Mouse (Mus musculus): ENCODE data around the gene Cldn13. TPM values are rescaled to one million over a fixed set of nuclear protein-coding genes. Genes with fewer than 3 reads are reported as not detected.
"Not testable (repeated sequence)": the region's sequence is repeated elsewhere in the genome, so short reads cannot be mapped to it uniquely, and the experiment has no call there.

The Cldn13 gene
- polyA plus RNA-seq, 1 experiment = 5.9 TPM

DNA sequence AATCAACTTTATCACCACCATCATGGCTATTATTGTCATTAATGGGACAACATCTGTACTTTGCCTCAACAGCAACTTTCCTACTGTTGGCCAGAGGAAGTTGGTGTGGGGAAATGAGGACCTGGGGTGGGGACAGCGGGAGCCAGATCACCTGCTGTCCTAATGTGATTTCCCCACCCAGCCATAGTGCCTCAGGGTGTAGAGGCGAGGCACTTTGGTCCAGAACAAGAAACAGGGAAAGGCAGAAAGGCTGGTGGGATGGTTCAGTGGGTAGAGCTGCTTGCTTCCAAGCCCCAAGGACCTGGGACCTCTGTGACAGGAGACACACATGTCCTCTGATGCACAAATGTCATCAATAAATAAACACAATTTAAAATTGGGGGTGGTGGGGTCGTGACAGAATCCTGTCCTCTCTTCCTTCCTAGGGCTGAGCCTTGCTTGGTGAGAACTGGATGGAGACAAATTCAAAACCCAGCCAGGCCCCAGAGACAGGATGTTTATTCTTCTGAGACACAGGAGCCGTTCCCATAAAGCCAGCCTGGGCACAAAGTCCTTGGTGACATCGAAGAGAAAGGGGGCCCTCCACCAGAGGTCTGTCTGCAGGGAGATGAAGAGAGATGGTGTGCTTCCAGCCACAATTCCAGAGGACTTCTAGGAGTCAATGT is 32.2 kb upstream of the Cldn13 start:
- no peak overlapping the region for H3K4me3 ChIP-seq (replicated peaks)
- H3K4me1 ChIP-seq (ENCODE audit: control insufficient read depth) = peaks cover 13% of the 10 kb centered on the region
- no peaks in the 10 kb centered on the region for H3K9me3 ChIP-seq (ENCODE audit: control insufficient read depth, low read length)
- no peaks in the 10 kb centered on the region for H3K36me3 ChIP-seq (ENCODE audit: control insufficient read depth)
- H3K27me3 ChIP-seq (ENCODE audit: control insufficient read depth) = peaks cover 35% of the 10 kb centered on the region
- no peak for TF ChIP-seq GATA1 (IDR thresholded peaks at IDR 0.05; ENCODE audit: low read length)

DNA sequence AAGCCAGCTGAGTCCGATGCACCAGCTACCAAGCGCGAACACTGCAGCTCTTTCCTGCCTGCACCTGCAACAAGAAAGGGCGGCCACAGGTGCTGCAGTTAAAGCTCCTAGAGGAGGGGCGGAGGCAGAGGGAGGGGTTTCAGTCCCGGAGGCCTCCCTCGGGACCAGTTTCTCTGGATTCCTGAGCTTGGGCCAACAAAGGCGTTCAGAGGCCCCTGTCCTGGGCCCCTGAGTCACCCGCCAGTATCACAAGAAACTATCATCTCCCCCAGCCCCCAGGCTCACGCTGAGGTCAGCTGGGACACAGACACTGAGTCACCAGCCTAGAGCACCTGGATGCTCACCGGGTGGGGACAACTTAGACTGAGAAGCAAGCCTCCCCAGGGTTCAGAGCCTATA is 31.5 kb upstream of the Cldn13 start, which contains the start of gene Cldn4:
Gene Cldn4 (minus strand): TSS at position 78 of the 399 bp plus-strand sequence.
- Histone ChIP-seq H3K4me3 (replicated peaks) (no peak within 1 kb of the TSS), H3K27me3 (ENCODE audit: control insufficient read depth) (peaks cover 32% of the 10 kb centered on the region), H3K9me3 (ENCODE audit: control insufficient read depth, low read length) (no peaks in the 10 kb centered on the region)

DNA sequence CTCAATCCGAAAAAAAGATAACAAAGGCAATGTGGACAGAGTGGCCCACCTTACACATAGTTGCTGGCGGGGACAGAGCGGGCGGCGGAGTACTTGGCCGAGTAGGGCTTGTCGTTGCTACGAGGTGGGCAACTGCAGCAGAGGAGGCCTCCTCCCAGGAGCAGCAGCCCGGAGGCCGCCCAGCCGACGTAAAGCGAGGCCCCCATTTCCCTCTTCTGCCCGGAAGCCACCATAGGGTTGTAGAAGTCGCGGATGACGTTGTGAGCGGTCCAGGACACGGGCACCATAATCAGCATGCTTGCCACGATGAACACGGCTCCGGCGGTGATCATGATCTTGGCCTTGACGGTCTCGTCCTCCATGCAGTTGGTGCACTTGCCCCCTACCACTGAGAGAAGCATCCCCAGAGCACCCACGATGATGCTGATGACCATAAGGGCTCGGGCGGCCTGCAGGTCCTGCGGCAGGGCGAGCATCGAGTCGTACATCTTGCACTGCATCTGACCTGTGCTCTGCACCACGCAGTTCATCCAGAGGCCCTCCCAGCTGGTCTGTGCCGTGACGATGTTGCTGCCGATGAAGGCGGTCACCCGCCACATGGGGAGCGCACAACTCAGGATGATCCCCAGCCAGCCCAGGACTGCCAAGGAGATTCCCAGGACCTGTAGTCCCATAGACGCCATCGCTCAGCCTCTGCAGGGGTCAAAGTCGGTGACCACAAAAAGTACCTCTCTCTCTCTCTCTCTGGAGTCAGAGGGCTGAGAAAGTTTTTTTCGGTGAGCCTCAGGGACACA is 30.9 kb upstream of the Cldn13 start:
- no peak overlapping the region for H3K4me3 ChIP-seq (replicated peaks)
- TF ChIP-seq GATA1 (IDR thresholded peaks at IDR 0.05; ENCODE audit: low read length) (no peak), TAL1 (IDR thresholded peaks at IDR 0.05; ENCODE audit: low read length) (no peak)
- peaks cover 26% of the 10 kb centered on the region for H3K27me3 ChIP-seq (ENCODE audit: control insufficient read depth)
- H3K36me3 ChIP-seq (ENCODE audit: control insufficient read depth) = no peaks in the 10 kb centered on the region
- no peaks in the 10 kb centered on the region for H3K9me3 ChIP-seq (ENCODE audit: control insufficient read depth, low read length)
- H3K4me1 ChIP-seq (ENCODE audit: control insufficient read depth) = peaks cover 10% of the 10 kb centered on the region

More for the DNA sequence above, 31.5 kb upstream of the Cldn13 start, which contains the start of gene Cldn4:
- Histone ChIP-seq H3K36me3 (ENCODE audit: control insufficient read depth) (no peaks in the 10 kb centered on the region), H3K4me1 (ENCODE audit: control insufficient read depth) (peaks cover 13% of the 10 kb centered on the region)
- TF ChIP-seq TAL1 (IDR thresholded peaks at IDR 0.05; ENCODE audit: low read length) = no peak
- no peak for TF ChIP-seq GATA1 (IDR thresholded peaks at IDR 0.05; ENCODE audit: low read length)

DNA sequence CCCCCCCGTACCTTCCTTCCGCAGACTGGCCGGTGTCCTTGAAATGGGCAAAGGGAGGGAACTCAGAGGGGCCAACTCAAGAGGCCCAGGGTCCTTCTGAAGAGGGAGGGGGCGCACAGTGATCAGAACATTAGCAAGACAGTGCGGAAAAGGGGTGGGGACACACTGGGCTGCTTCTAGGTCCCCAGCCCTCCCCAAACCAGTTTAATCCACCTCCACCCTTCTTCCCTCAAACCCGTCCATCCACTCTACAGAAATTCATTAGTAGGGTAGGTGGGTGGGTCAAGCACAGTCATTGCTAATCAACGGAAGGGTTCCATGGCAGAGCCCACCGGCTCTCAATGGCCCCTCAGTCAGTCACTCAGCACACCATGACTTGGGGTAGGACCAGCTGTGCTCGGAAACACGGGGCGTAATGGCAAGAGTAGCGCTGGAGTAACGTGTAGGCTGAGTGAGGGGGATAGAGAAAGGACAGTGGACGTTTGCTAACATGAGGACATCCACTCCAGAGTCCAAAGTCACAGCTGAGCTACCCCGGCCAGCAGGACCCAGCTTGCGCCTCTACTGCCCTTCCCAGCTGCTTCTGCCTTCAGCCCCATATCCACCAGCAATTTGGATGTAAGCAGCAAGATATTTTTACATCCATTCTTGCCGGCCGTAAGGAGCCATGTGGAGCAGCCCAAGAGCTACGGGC is 30.1 kb upstream of the Cldn13 start:
- Histone ChIP-seq H3K9me3 (ENCODE audit: control insufficient read depth, low read length) (no peaks in the 10 kb centered on the region), H3K36me3 (ENCODE audit: control insufficient read depth) (no peaks in the 10 kb centered on the region; the same call in 1 of the 2 replicates), H3K27me3 (ENCODE audit: control insufficient read depth) (peaks cover 21% of the 10 kb centered on the region), H3K4me1 (ENCODE audit: control insufficient read depth) (peaks cover 10% of the 10 kb centered on the region), H3K4me3 (replicated peaks) (no peak overlapping the region)
- TF ChIP-seq TAL1 (IDR thresholded peaks at IDR 0.05; ENCODE audit: low read length) (no peak), GATA1 (IDR thresholded peaks at IDR 0.05; ENCODE audit: low read length) (no peak)

DNA sequence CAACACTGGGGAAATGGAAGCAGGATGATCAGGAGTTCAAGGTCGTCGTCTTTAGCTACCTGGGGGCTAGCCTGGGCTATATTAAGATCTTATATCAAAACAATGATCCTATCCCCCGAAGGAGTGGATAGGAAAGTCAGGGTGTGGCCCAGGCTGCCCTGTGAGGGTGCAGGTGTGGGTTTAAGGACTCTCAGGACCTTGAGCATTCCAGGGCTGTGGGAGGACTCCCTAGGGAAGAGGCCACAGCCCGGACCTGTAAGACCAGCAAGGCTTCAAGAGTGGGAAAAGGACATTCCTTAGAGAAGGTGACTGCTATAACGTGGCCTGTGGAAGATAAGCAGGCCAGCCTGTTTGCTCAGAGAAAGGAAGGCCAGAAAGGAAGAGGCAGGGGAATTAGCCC is 28.9 kb upstream of the Cldn13 start:
- peaks cover 21% of the 10 kb centered on the region for H3K27me3 ChIP-seq (ENCODE audit: control insufficient read depth)
- H3K4me1 ChIP-seq (ENCODE audit: control insufficient read depth) = peaks cover 12% of the 10 kb centered on the region
- no peaks in the 10 kb centered on the region for H3K9me3 ChIP-seq (ENCODE audit: control insufficient read depth, low read length)
- no peaks in the 10 kb centered on the region; the same call in 1 of the 2 replicates for H3K36me3 ChIP-seq (ENCODE audit: control insufficient read depth)
- H3K4me3 ChIP-seq (replicated peaks) = no peak overlapping the region
- no peak for TF ChIP-seq TAL1 (IDR thresholded peaks at IDR 0.05; ENCODE audit: low read length)

DNA sequence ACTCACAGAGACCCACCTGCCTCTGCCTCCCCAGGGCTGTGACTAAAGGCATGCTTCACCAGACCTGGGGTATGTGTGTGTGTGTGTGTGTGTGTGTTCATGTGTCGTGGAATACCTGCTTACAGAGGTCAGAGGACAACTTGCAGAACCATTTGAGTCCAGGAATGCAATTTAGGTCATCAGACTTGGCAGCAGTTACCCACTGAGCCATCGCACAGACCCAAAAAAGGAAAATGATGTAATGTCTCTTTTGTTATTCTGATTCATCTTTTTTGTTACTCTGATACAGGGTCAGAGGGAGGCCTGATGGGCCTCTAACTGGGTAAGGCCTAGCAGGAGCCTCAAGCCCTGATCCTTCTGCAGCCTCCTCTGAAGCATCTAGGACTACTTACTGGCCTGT is 27.4 kb upstream of the Cldn13 start:
- peaks cover 21% of the 10 kb centered on the region for H3K27me3 ChIP-seq (ENCODE audit: control insufficient read depth)

DNA sequence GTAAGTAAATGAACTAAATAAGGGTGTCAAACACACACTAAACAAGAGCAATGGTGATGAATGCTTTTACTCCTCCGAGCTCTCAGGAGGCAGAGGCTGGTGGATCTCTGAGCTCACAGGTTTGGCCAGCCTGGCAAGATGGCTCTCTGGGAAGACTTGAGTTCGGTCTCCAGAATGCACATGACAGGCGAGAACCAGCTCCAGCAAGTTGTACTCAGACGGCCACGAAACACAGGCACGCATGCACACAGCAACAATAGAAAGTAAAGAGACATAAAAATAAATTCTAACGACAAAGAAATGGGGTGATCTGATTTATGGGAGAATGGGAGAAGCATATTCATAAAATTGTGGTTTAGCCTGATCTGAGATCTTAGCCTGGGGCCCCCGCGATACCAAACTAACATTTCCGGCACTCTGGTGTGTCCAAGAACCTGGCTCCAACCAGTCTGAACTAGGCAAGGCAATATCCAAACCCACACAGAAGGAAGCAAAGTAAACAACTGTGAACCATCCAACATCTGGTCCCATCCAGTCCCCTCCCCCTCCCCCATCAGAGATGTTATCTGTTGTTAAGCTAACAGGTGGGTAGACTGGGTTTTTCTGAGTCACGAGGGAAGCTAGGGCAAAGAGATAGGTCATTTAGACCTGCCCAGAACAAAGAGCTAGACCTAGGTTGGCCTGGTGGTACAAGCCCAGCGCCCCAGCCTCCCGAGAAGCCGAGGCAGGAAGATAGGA is 26.3 kb upstream of the Cldn13 start:
- H3K9me3 ChIP-seq (ENCODE audit: control insufficient read depth, low read length) = no peaks in the 10 kb centered on the region
- TF ChIP-seq GATA1 (IDR thresholded peaks at IDR 0.05; ENCODE audit: low read length) = no peak
- TF ChIP-seq TAL1 (IDR thresholded peaks at IDR 0.05; ENCODE audit: low read length) = no peak
- no peak overlapping the region for H3K4me3 ChIP-seq (replicated peaks)
- H3K27me3 ChIP-seq (ENCODE audit: control insufficient read depth) = peaks cover 14% of the 10 kb centered on the region
- no peaks in the 10 kb centered on the region; the same call in 1 of the 2 replicates for H3K36me3 ChIP-seq (ENCODE audit: control insufficient read depth)
- H3K4me1 ChIP-seq (ENCODE audit: control insufficient read depth) = peaks cover 12% of the 10 kb centered on the region

More for the DNA sequence above, 27.4 kb upstream of the Cldn13 start:
- Histone ChIP-seq H3K9me3 (ENCODE audit: control insufficient read depth, low read length) (no peaks in the 10 kb centered on the region), H3K4me3 (replicated peaks) (no peak overlapping the region), H3K36me3 (ENCODE audit: control insufficient read depth) (no peaks in the 10 kb centered on the region; the same call in 1 of the 2 replicates), H3K4me1 (ENCODE audit: control insufficient read depth) (peaks cover 12% of the 10 kb centered on the region)
- TF ChIP-seq GATA1 (IDR thresholded peaks at IDR 0.05; ENCODE audit: low read length) (no peak), TAL1 (IDR thresholded peaks at IDR 0.05; ENCODE audit: low read length) (no peak)

DNA sequence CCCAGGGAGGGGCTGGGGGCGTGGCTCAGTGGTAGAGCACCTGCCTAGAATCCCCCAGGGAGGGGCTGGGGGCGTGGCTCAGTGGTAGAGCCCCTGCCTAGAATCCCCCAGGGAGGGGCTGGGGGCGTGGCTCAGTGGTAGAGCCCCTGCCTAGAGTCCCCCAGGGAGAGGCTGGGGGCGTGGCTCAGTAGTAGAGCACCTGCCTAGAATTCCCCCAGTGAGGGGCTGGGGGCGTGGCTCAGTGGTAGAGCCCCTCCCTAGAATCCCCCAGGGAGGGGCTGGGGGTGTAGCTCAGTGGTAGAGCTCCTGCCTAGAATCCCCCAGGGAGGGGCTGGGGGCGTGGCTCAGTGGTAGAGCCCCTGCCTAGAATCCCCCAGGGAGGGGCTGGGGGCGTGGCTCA is 24.2 kb upstream of the Cldn13 start:
- not testable (repeated sequence) for H3K9me3 ChIP-seq (ENCODE audit: control insufficient read depth, low read length); H3K4me3 ChIP-seq (replicated peaks); H3K27me3 ChIP-seq (ENCODE audit: control insufficient read depth)
- peaks cover 12% of the 10 kb centered on the region for H3K36me3 ChIP-seq (ENCODE audit: control insufficient read depth)
- H3K4me1 ChIP-seq (ENCODE audit: control insufficient read depth) = peaks cover 14% of the 10 kb centered on the region

Data from erythroblast, embryonic 14.5 days (primary cell).